In the genomic region with DNA sequence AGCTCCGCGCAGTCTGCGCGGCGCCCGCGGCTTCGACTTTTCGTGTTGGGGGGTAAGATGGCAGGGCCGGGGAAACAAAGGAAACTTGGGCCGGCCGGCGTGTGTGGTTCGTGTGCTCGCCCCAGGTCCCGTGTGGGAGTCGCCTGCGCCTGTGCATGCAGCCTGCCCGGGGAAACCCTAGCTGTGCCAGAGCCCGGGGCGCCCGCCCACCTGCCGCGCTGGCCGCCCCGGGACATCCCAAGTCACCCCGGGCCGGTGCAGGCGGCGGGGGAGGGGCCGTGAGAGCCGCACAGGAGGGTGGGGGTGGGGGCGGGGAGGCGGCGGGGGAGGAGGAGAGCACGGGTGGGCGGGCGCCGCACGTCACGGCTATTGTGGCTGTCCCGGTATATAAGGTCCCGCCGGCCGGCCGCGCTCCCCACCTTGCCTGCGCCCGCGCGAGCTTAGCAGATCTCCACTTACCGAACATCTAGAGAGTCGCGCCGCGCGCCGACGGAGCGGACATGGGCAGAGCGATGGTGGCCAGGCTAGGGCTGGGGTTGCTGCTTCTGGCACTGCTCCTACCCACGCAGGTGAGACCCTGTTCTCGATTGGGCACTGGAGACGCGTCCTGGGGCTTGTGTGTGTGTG, we compare ENCODE assay signal across 8 mouse cellular contexts. TPM values are rescaled to one million over a fixed set of nuclear protein-coding genes. Genes with fewer than 3 reads are reported as not detected.
DNase-seq lines count a peak whose midpoint lies in the region; ATAC-seq and TF ChIP-seq lines count a peak whose summit lies in the region.

No protein-coding gene starts in this region.

- peaks cover 11% of the 10 kb centered on the region for H3K36me3 ChIP-seq in forebrain, postnatal 0 days (ENCODE audit: insufficient read depth)
- peaks cover 11% of the 10 kb centered on the region for H3K36me3 ChIP-seq in hindbrain, embryonic 15.5 days
- H3K36me3 ChIP-seq in liver, embryonic 13.5 days: peaks cover 41% of the 10 kb centered on the region
- no peaks in the 10 kb centered on the region for H3K36me3 ChIP-seq in testis, adult 2 months (ENCODE audit: control insufficient read depth, insufficient read depth, low read length)

- peak overlapping the region; percentile 90 for H3K4me2 ChIP-seq in forebrain, postnatal 0 days (ENCODE audit: low read depth)
- peak overlapping the region; percentile 94 for H3K4me2 ChIP-seq in hindbrain, embryonic 15.5 days
- H3K4me2 ChIP-seq in liver, embryonic 13.5 days: peak overlapping the region; percentile 91

- peak; percentile 83 to 90 for DNase-seq in cerebellum, postnatal 10 days
- DNase-seq in cerebellum, adult 9-10 months: no peak
- peak; percentile 91 for DNase-seq in forebrain, postnatal 0 days
- peak; percentile 86 for DNase-seq in liver, embryonic 13.5 days
- peak; percentile 41 for DNase-seq in naive thymus-derived CD4-positive, alpha-beta T cell, adult 2 months (ENCODE audit: low read depth)

- peak overlapping the region; percentile 86 for H3K4me3 ChIP-seq in bone marrow, adult 2 months (replicated peaks; ENCODE audit: control insufficient read depth, low read depth, low read length)
- peak overlapping the region; percentile 83 for H3K4me3 ChIP-seq in forebrain, postnatal 0 days (ENCODE audit: low read depth, low read length)
- H3K4me3 ChIP-seq in hindbrain, embryonic 15.5 days: peak overlapping the region; percentile 94
- H3K4me3 ChIP-seq in liver, embryonic 13.5 days (replicated peaks): peak overlapping the region; percentile 96
- H3K4me3 ChIP-seq in testis, adult 2 months (ENCODE audit: control insufficient read depth, low read depth, low read length): peak overlapping the region; percentile 80

- peak; percentile 83 for ATAC-seq in forebrain, postnatal 0 days
- peak; percentile 89 for ATAC-seq in hindbrain, embryonic 15.5 days (ENCODE audit: low FRiP score, low read depth)
- peak; percentile 86 for ATAC-seq in liver, embryonic 13.5 days (ENCODE audit: low read depth)

- peak overlapping the region; percentile 97 for H3K9ac ChIP-seq in forebrain, postnatal 0 days
- H3K9ac ChIP-seq in hindbrain, embryonic 15.5 days: peak overlapping the region; percentile 99
- peak overlapping the region; percentile 99 for H3K9ac ChIP-seq in liver, embryonic 13.5 days

- under 1% methylated on average over 60 of the region's 65 CpGs for WGBS in bone marrow, adult 2 months
- WGBS in forebrain, postnatal 0 days: under 1% methylated on average over 50 of the region's 65 CpGs
- under 1% methylated on average over 42 of the region's 65 CpGs for WGBS in hindbrain, embryonic 15.5 days
- 1% methylated on average over 60 of the region's 65 CpGs for WGBS in liver, embryonic 13.5 days (ENCODE audit: insufficient replicate concordance)

- H3K27me3 ChIP-seq in forebrain, postnatal 0 days (ENCODE audit: insufficient read depth, low read length): no peaks in the 10 kb centered on the region
- no peaks in the 10 kb centered on the region for H3K27me3 ChIP-seq in hindbrain, embryonic 15.5 days
- no peaks in the 10 kb centered on the region for H3K27me3 ChIP-seq in liver, embryonic 13.5 days
- H3K27me3 ChIP-seq in testis, adult 2 months (ENCODE audit: control insufficient read depth, insufficient read depth, low read length): no peaks in the 10 kb centered on the region

- peak overlapping the region; percentile 99 for H3K27ac ChIP-seq in bone marrow, adult 2 months (ENCODE audit: control insufficient read depth, insufficient read depth, low read depth, low read length, poor library complexity)
- H3K27ac ChIP-seq in forebrain, postnatal 0 days (ENCODE audit: low read depth, low read length): peak overlapping the region; percentile 98
- H3K27ac ChIP-seq in hindbrain, embryonic 15.5 days (replicated peaks): peak overlapping the region; percentile 99
- peak overlapping the region; percentile 98 for H3K27ac ChIP-seq in liver, embryonic 13.5 days
- no peak overlapping the region for H3K27ac ChIP-seq in testis, adult 2 months (ENCODE audit: control insufficient read depth, insufficient read depth, low read depth, low read length)

- H3K4me1 ChIP-seq in bone marrow, adult 2 months (ENCODE audit: control insufficient read depth, insufficient read depth, low read length): peaks cover 6% of the 10 kb centered on the region; the same call in 1 of the 2 replicates
- H3K4me1 ChIP-seq in forebrain, postnatal 0 days (ENCODE audit: insufficient read depth): peaks cover 5% of the 10 kb centered on the region; the same call in 1 of the 2 replicates
- peaks cover 26% of the 10 kb centered on the region for H3K4me1 ChIP-seq in hindbrain, embryonic 15.5 days (replicated peaks)
- peaks cover 54% of the 10 kb centered on the region for H3K4me1 ChIP-seq in liver, embryonic 13.5 days (replicated peaks)
- peaks cover 17% of the 10 kb centered on the region for H3K4me1 ChIP-seq in testis, adult 2 months (ENCODE audit: control insufficient read depth, insufficient read depth, low read length)

- no peak for TF ChIP-seq CTCF in bone marrow, adult 2 months (IDR thresholded peaks at IDR 0.05; ENCODE audit: control insufficient read depth, insufficient read depth, low read length)
- TF ChIP-seq CTCF in forebrain, postnatal 0 days (IDR thresholded peaks at IDR 0.05; ENCODE audit: low read depth): no peak
- no peak for TF ChIP-seq CTCF in testis, adult 2 months (IDR thresholded peaks at IDR 0.05; ENCODE audit: control insufficient read depth, insufficient read depth, insufficient replicate concordance, low read depth, low read length)

- TF ChIP-seq POLR2A in bone marrow, adult 2 months (IDR thresholded peaks at IDR 0.05; ENCODE audit: borderline replicate concordance, control insufficient read depth, low read depth, low read length): peak; percentile 95; the same call in 1 of the 2 replicates
- TF ChIP-seq POLR2A in testis, adult 2 months (IDR thresholded peaks at IDR 0.05; ENCODE audit: control insufficient read depth, low read depth, low read length): 0 out of 2 replicates have a peak, but pooled peaks have one; percentile 17

- H3K9me3 ChIP-seq in forebrain, postnatal 0 days (ENCODE audit: low read length): no peaks in the 10 kb centered on the region
- H3K9me3 ChIP-seq in hindbrain, embryonic 15.5 days: no peaks in the 10 kb centered on the region
- no peaks in the 10 kb centered on the region for H3K9me3 ChIP-seq in liver, embryonic 13.5 days (replicated peaks)

RNA-seq across cellular contexts. Expression of a gene that starts 0.8 kb away (rescaled TPM):
- polyA plus RNA-seq in bone marrow, adult 2 months (2011; ENCODE audit: insufficient read depth, insufficient read length, low replicate concordance, missing spikeins): 790 and 1,396 TPM in 2 replicates
- total RNA-seq in forebrain, postnatal 0 days (2014; rRNA removed): 1,087 and 1,453 TPM in 2 replicates
- 668 and 889 TPM in 2 replicates for polyA plus RNA-seq in forebrain, postnatal 0 days (2015; fragmentation: Nextera tagmentation; extraction: Ambion mirVana)
- polyA plus RNA-seq in hindbrain, embryonic 15.5 days (2015; fragmentation: Nextera tagmentation; extraction: Ambion mirVana): 685 and 698 TPM in 2 replicates
- 899 and 1,125 TPM in 2 replicates for polyA plus RNA-seq in liver, embryonic 13.5 days (2015; fragmentation: Nextera tagmentation; extraction: Ambion mirVana)
- 3.9 and 12.4 TPM in 2 replicates for polyA plus RNA-seq in testis, adult 2 months (2012; rRNA removed)

RNA-seq across cellular contexts. Expression of a gene that starts 38.1 kb away (rescaled TPM):
- 28.8 and 56.2 TPM in 2 replicates for polyA plus RNA-seq in bone marrow, adult 2 months (2011; ENCODE audit: insufficient read depth, insufficient read length, low replicate concordance, missing spikeins)
- total RNA-seq in forebrain, postnatal 0 days (2014; rRNA removed): 33.7 and 35.2 TPM in 2 replicates
- 81.3 and 93.3 TPM in 2 replicates for polyA plus RNA-seq in forebrain, postnatal 0 days (2015; fragmentation: Nextera tagmentation; extraction: Ambion mirVana)
- polyA plus RNA-seq in hindbrain, embryonic 15.5 days (2015; fragmentation: Nextera tagmentation; extraction: Ambion mirVana): 60.3 and 68.1 TPM in 2 replicates
- 40.1 and 51.7 TPM in 2 replicates for polyA plus RNA-seq in liver, embryonic 13.5 days (2015; fragmentation: Nextera tagmentation; extraction: Ambion mirVana)
- polyA plus RNA-seq in testis, adult 2 months (2012; rRNA removed): 6.9 and 10.0 TPM in 2 replicates

RNA-seq across cellular contexts. Expression of a gene that starts 55.0 kb away (rescaled TPM):
- polyA plus RNA-seq in bone marrow, adult 2 months (2011; ENCODE audit: insufficient read depth, insufficient read length, low replicate concordance, missing spikeins): 49.9 and 110 TPM in 2 replicates
- total RNA-seq in forebrain, postnatal 0 days (2014; rRNA removed): 39.4 and 42.3 TPM in 2 replicates
- 16.4 and 23.1 TPM in 2 replicates for polyA plus RNA-seq in forebrain, postnatal 0 days (2015; fragmentation: Nextera tagmentation; extraction: Ambion mirVana)
- 22.0 and 26.2 TPM in 2 replicates for polyA plus RNA-seq in hindbrain, embryonic 15.5 days (2015; fragmentation: Nextera tagmentation; extraction: Ambion mirVana)
- 8.8 and 12.9 TPM in 2 replicates for polyA plus RNA-seq in liver, embryonic 13.5 days (2015; fragmentation: Nextera tagmentation; extraction: Ambion mirVana)
- 258 and 271 TPM in 2 replicates for polyA plus RNA-seq in testis, adult 2 months (2012; rRNA removed)

Comparison
In these comparisons a context has a peak if more than half of its experiments do, and no peak if none do; other contexts are left out.
1. RNA of a gene that starts 0.8 kb away (polyA plus RNA-seq): 899 to 1,125 TPM in liver, embryonic 13.5 days, 790 to 1,396 TPM in bone marrow, adult 2 months, 685 to 698 TPM in hindbrain, embryonic 15.5 days and 668 to 889 TPM in forebrain, postnatal 0 days; 3.9 to 12.4 TPM in testis, adult 2 months; every median in the first group is over 10 times any median in the second.
2. Peak in every context shown above with its lines, with median percentiles within 50 percentile points of each other: H3K4me3 ChIP-seq, ATAC-seq, H3K4me2 ChIP-seq and H3K9ac ChIP-seq.